Mouse (Mus musculus): Measurements from ENCODE around the gene Sv2a.

DNA sequence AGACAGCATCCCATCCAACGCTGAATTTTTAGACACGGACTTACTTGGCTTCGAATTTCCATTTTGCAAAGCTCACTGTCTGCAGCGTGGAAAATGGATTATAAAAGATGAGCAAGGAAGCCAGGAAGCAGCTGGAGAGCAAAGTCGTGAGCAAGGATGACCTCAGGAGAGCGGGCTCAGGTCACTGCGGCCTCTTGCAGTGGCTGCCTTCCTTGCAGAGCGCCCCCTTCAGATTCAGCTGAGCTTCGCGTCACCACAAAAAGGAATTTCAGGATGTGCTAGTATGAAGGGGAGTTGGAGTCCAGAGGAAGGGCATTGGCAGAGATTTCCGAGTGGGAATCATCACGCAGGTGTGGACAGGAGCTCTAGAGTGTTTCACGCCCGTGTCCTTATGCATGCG lies 28.3 kb downstream of the Sv2a start:
- TF ChIP-seq POLR2A (IDR thresholded peaks at IDR 0.05; ENCODE audit: borderline replicate concordance, extremely low read depth, low read depth, low read length) (no peak), CTCF (IDR thresholded peaks at IDR 0.05; ENCODE audit: insufficient read depth, low read length) (0 out of 2 replicates have a peak, but pooled peaks have one; percentile 3)
